Mouse (Mus musculus) liver, embryonic 14.5 days (tissue): Measurements from ENCODE around the gene Zfp931.
"Not testable (repeated sequence)": the region's sequence is repeated elsewhere in the genome, so short reads cannot be mapped to it uniquely, and the experiment has no call there.

Experiments
- CTCF ChIP-seq: IDR thresholded peaks from 2 replicates; pipeline ENCODE4 v1.5.1; 2016; ENCODE audit warnings: antibody characterized with exemption, low read depth, control low read depth
- EP300 ChIP-seq: IDR thresholded peaks from 2 replicates; pipeline ENCODE4 v1.6.1; 2016; ENCODE audit warnings: antibody characterized with exemption, low read depth

DNA sequence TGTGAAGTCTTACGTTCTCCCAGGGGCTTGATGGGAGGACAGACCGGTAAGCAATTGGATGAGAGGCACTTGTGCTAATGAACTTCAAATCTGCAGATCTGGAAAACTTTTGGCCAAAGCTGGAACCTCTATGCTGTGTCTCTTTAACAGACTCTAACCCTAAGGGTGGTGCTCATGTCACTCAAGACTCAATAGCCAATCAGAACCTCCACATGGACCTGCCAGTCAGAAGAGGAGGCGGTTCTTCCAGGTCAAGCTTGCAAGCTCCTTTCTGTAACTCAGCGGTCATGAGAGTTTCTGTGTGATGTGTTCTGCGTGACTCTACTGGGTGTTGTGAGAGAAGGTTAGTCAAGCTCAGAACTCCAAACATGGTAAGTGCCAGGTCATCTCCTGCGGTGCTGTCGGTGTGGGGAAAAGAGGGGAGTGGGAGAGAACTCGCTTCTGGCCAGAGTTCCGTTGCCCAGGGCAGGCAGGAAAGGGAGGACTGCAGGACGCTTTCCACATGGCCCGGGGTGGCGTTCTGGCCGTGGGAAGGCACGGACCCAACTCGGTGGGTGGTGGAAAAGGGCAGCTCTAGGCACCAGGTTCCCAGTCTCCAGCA is 55.2 kb downstream of the Zfp931 start, which contains the start of gene Zfp971:
- not testable (repeated sequence) for TF ChIP-seq CTCF, EP300
